Mouse (Mus musculus): ENCODE measurements around the gene Mitf.

DNA sequence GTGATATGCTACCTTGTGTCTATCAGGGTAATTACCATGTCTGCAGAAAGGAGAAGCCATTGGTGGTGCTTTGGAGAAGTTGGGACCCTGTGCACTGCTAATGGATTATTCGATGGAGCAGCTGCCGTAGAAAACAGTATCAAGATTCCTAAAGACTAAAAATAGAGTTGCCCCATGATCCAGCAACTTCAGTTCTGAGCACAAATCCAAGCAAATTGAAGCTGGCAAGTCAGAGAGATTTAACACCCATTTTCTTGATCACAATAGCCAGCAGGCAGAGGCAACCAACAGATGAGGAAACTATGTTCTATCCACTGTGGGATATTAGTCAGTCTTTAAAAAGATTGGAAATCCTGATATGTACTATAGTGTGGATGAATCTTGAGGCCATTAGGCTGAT, 47.4 kb downstream of the Mitf start:
- TF ChIP-seq CTCF (IDR thresholded peaks at IDR 0.05; ENCODE audit: borderline replicate concordance, insufficient read depth, low read length) = no peak
- no peak for TF ChIP-seq POLR2A (IDR thresholded peaks at IDR 0.05; ENCODE audit: low read depth, low read length)

All from embryonic fibroblast, embryonic 13.5 days (primary cell).